Mouse (Mus musculus): ENCODE measurements at regions not wholly inside any gene's neighbourhood (a gene's known extent, or its start where the extent isn't known, plus 50 kb on each side); places are given as distances from the start of the nearest gene placed in this dataset.

- Histone ChIP-seq H3K4me2 (ENCODE audit: low read depth, low read length) (no peak overlapping the region), H3K4me1 (ENCODE audit: control insufficient read depth, insufficient read depth, low read length) (no peaks in the 10 kb centered on the region), H3K9me3 (ENCODE audit: control insufficient read depth, low read length) (no peaks in the 10 kb centered on the region), H3K4me3 (ENCODE audit: low read length) (no peak overlapping the region), H3K27me3 (replicated peaks; ENCODE audit: control insufficient read depth, insufficient read depth, low read length) (no peaks in the 10 kb centered on the region), H3K27ac (ENCODE audit: low read length) (no peak overlapping the region), H3K9ac (ENCODE audit: low read depth, low read length) (no peak overlapping the region), H3K36me3 (ENCODE audit: control insufficient read depth, insufficient read depth, low read length) (no peaks in the 10 kb centered on the region)
- ATAC-seq, result no peak
- 73% methylated on average over 4 of the region's 4 CpGs for WGBS
Observed at GRCm38 (mm10) chr13:84638401-84638934, 416.4 kb downstream of the Tmem161b start.

DNA sequence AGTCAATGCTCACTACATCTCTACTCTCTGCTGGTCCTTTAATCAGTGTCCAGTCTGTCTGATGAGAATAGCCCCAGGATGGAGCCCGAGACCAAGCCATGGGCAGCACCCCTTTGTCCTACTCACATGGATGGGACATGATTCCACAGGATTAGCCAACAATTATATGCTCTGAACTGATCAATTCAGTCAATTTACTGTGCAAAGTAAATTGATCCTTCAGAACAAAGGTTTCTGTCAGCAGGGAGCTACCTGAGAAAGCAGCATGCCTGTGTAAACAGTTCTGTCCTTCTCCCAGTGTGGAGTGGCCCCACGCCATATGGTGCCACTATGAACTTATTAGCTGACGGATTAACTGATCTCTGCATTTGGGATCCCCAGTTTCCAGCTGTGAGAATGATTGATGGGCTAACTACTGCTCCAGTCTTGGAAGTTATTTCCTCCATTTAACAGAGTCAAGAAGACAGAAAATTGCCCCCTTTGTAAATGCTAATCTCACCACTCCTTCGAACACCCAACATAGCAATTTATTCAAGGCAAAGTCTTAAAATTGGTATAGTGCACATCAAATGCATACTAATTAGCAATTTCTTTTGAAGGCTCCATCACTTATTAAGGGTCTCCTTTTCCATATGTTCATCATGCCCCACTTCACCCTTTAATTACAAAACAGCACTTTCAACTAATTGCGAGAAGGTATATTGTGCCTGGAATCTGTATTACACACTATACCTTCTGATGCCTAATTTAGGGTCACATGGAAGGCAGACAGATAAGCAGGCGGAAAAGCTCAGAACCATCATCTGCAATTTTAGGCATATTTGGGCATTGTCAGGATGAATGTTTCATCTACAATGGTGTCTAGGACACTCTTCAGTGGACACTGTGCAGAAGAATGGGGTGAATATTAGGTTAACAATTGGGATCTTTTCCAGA is 417.3 kb downstream of the Tmem161b start:
- no peak overlapping the region for H3K4me3 ChIP-seq (ENCODE audit: low read length)
- H3K4me1 ChIP-seq (ENCODE audit: control insufficient read depth, insufficient read depth, low read length), result no peaks in the 10 kb centered on the region
- H3K9me3 ChIP-seq (ENCODE audit: control insufficient read depth, low read length), result no peaks in the 10 kb centered on the region
- no peaks in the 10 kb centered on the region for H3K36me3 ChIP-seq (ENCODE audit: control insufficient read depth, insufficient read depth, low read length)
- H3K27me3 ChIP-seq (replicated peaks; ENCODE audit: control insufficient read depth, insufficient read depth, low read length), result no peaks in the 10 kb centered on the region
- ATAC-seq, result no peak
- WGBS, result 63% methylated on average over 6 of the region's 6 CpGs
- no peak overlapping the region for H3K4me2 ChIP-seq (ENCODE audit: low read depth, low read length)
- H3K27ac ChIP-seq (ENCODE audit: low read length), result no peak overlapping the region
- H3K9ac ChIP-seq (ENCODE audit: low read depth, low read length), result no peak overlapping the region

DNA sequence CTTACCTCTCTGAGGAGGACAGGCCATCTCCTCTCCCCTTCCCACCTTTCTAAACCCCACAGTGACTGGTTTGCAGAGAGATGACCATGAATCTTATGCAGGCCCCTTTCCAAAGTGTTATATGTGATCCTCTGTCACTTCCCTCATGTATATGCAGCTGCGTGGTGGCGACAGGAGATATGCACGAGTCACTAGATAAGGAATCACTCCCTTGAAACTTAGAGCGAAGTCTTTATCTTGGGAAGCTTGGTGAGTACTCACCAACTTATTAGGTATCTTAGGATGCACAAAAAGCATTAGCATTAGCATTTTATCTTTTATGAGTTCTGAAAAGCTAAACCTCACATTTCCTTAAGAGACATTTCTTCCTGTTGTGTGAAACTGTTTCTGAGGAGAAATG is 421.9 kb downstream of the Tmem161b start:
- Histone ChIP-seq H3K9me3 (ENCODE audit: control insufficient read depth, low read length) (no peaks in the 10 kb centered on the region), H3K4me3 (ENCODE audit: low read length) (no peak overlapping the region), H3K36me3 (ENCODE audit: control insufficient read depth, insufficient read depth, low read length) (no peaks in the 10 kb centered on the region), H3K27ac (ENCODE audit: low read length) (no peak overlapping the region), H3K4me2 (ENCODE audit: low read depth, low read length) (no peak overlapping the region), H3K4me1 (ENCODE audit: control insufficient read depth, insufficient read depth, low read length) (no peaks in the 10 kb centered on the region), H3K27me3 (replicated peaks; ENCODE audit: control insufficient read depth, insufficient read depth, low read length) (no peaks in the 10 kb centered on the region), H3K9ac (ENCODE audit: low read depth, low read length) (no peak overlapping the region)
- no peak for ATAC-seq
- 87% methylated on average over 4 of the region's 4 CpGs for WGBS

DNA sequence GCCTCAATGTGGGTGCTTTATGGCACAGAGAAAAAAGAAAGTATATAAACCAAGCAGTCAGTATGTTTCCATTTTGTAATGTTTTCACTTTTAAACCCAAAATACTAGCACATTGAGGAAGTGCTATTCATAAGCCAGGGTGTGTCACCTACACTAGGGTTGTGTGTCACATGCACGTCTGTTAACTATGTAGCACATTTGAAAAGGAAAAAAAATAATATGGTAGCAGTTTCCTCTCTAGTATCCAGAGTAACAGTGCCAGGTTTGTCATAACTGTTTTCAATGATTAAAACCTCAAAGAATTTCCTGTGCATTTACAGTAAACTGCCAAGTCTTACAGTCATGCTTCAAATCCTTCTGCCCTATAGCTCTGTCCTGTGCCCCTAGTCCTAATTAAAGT is 424.8 kb downstream of the Tmem161b start:
- Histone ChIP-seq H3K9ac (ENCODE audit: low read depth, low read length) (no peak overlapping the region), H3K36me3 (ENCODE audit: control insufficient read depth, insufficient read depth, low read length) (no peaks in the 10 kb centered on the region), H3K4me3 (ENCODE audit: low read length) (no peak overlapping the region), H3K9me3 (ENCODE audit: control insufficient read depth, low read length) (no peaks in the 10 kb centered on the region), H3K4me1 (ENCODE audit: control insufficient read depth, insufficient read depth, low read length) (no peaks in the 10 kb centered on the region), H3K27ac (ENCODE audit: low read length) (no peak overlapping the region), H3K27me3 (replicated peaks; ENCODE audit: control insufficient read depth, insufficient read depth, low read length) (no peaks in the 10 kb centered on the region), H3K4me2 (ENCODE audit: low read depth, low read length) (no peak overlapping the region)
- ATAC-seq, result no peak
- WGBS, result 64% methylated on average over 1 of the region's 1 CpGs

GRCm38 (mm10) chr13:84648056-84648455 is 426.0 kb downstream of the Tmem161b start:
- no peak overlapping the region for H3K4me3 ChIP-seq (ENCODE audit: low read length)
- 52% methylated on average over 1 of the region's 1 CpGs for WGBS
- ATAC-seq, result no peak

GRCm38 (mm10) chr13:84663967-84664366 is 441.9 kb downstream of the Tmem161b start:
- H3K4me2 ChIP-seq (ENCODE audit: low read depth, low read length), result no peak overlapping the region
- no peak overlapping the region for H3K27ac ChIP-seq (ENCODE audit: low read length)
- no peak for ATAC-seq
- no peak overlapping the region for H3K4me3 ChIP-seq (ENCODE audit: low read length)
- no peak overlapping the region for H3K9ac ChIP-seq (ENCODE audit: low read depth, low read length)
- no peaks in the 10 kb centered on the region for H3K27me3 ChIP-seq (replicated peaks; ENCODE audit: control insufficient read depth, insufficient read depth, low read length)
- H3K4me1 ChIP-seq (ENCODE audit: control insufficient read depth, insufficient read depth, low read length), result no peaks in the 10 kb centered on the region
- WGBS, result 90% methylated on average over 2 of the region's 2 CpGs
- no peaks in the 10 kb centered on the region for H3K9me3 ChIP-seq (ENCODE audit: control insufficient read depth, low read length)
- no peaks in the 10 kb centered on the region for H3K36me3 ChIP-seq (ENCODE audit: control insufficient read depth, insufficient read depth, low read length)

More at GRCm38 (mm10) chr13:84648056-84648455, 426.0 kb downstream of the Tmem161b start:
- H3K27ac ChIP-seq (ENCODE audit: low read length), result no peak overlapping the region
- H3K9ac ChIP-seq (ENCODE audit: low read depth, low read length), result no peak overlapping the region
- no peaks in the 10 kb centered on the region for H3K4me1 ChIP-seq (ENCODE audit: control insufficient read depth, insufficient read depth, low read length)
- H3K36me3 ChIP-seq (ENCODE audit: control insufficient read depth, insufficient read depth, low read length), result no peaks in the 10 kb centered on the region
- no peak overlapping the region for H3K4me2 ChIP-seq (ENCODE audit: low read depth, low read length)
- no peaks in the 10 kb centered on the region for H3K9me3 ChIP-seq (ENCODE audit: control insufficient read depth, low read length)
- H3K27me3 ChIP-seq (replicated peaks; ENCODE audit: control insufficient read depth, insufficient read depth, low read length), result no peaks in the 10 kb centered on the region

DNA sequence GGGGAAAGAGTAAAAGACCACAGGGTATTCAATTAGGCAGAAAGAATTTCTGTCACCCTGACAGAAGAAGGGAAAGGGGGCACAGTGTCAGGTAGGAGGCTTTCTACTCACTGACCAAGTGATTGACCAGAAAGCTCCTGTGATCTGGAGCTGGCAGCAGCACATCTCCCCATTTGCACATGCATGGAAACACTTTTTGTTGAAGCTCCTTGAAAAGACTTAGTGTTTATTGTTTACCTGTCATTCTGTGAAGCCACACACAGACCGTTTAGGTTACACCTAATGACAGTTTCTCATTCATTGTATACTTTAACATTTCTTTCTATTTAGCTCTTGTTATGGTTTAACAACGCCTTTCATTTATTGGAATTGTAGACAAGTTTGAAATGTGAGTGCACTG is 458.9 kb downstream of the Tmem161b start:
- no peak overlapping the region for H3K4me2 ChIP-seq (ENCODE audit: low read depth, low read length)
- no peak for ATAC-seq
- no peaks in the 10 kb centered on the region for H3K4me1 ChIP-seq (ENCODE audit: control insufficient read depth, insufficient read depth, low read length)
- no peak overlapping the region for H3K4me3 ChIP-seq (ENCODE audit: low read length)
- no peaks in the 10 kb centered on the region for H3K9me3 ChIP-seq (ENCODE audit: control insufficient read depth, low read length)
- H3K27me3 ChIP-seq (replicated peaks; ENCODE audit: control insufficient read depth, insufficient read depth, low read length), result no peaks in the 10 kb centered on the region
- H3K27ac ChIP-seq (ENCODE audit: low read length), result no peak overlapping the region
- no peak overlapping the region for H3K9ac ChIP-seq (ENCODE audit: low read depth, low read length)
- WGBS, result 39% methylated on average over 2 of the region's 2 CpGs
- no peaks in the 10 kb centered on the region for H3K36me3 ChIP-seq (ENCODE audit: control insufficient read depth, insufficient read depth, low read length)

DNA sequence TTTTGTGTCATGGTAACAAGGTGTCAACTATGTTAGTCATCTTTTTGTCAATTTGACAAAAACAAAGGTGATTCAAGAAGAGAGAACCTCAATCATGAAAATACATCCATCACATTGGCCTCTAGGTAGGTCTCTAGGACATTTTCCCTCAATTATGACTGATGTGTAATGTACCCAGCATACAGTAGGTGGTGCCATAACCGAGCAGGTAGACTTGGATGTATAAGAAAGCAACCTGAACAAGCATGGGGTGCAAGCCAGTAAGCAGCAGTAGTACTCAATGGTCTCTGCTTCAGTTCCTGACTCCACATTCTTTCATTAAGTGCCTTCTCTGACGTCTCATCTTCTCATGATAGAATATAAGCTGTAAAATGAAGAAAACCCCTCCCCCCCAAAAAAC is 463.8 kb downstream of the Tmem161b start:
- WGBS, result 63% methylated on average over 2 of the region's 2 CpGs

GRCm38 (mm10) chr13:84693462-84693861 is 471.4 kb downstream of the Tmem161b start:
- no peak for ATAC-seq
- no peaks in the 10 kb centered on the region for H3K36me3 ChIP-seq (ENCODE audit: control insufficient read depth, insufficient read depth, low read length)

More for the DNA sequence above, 463.8 kb downstream of the Tmem161b start:
- Histone ChIP-seq H3K9me3 (ENCODE audit: control insufficient read depth, low read length) (no peaks in the 10 kb centered on the region), H3K4me1 (ENCODE audit: control insufficient read depth, insufficient read depth, low read length) (no peaks in the 10 kb centered on the region), H3K9ac (ENCODE audit: low read depth, low read length) (no peak overlapping the region), H3K27ac (ENCODE audit: low read length) (no peak overlapping the region), H3K4me2 (ENCODE audit: low read depth, low read length) (no peak overlapping the region), H3K36me3 (ENCODE audit: control insufficient read depth, insufficient read depth, low read length) (no peaks in the 10 kb centered on the region), H3K4me3 (ENCODE audit: low read length) (no peak overlapping the region), H3K27me3 (replicated peaks; ENCODE audit: control insufficient read depth, insufficient read depth, low read length) (no peaks in the 10 kb centered on the region)
- ATAC-seq, result no peak

More at GRCm38 (mm10) chr13:84693462-84693861, 471.4 kb downstream of the Tmem161b start:
- H3K27ac ChIP-seq (ENCODE audit: low read length), result no peak overlapping the region
- no peaks in the 10 kb centered on the region for H3K9me3 ChIP-seq (ENCODE audit: control insufficient read depth, low read length)
- H3K4me1 ChIP-seq (ENCODE audit: control insufficient read depth, insufficient read depth, low read length), result no peaks in the 10 kb centered on the region
- H3K9ac ChIP-seq (ENCODE audit: low read depth, low read length), result no peak overlapping the region
- H3K27me3 ChIP-seq (replicated peaks; ENCODE audit: control insufficient read depth, insufficient read depth, low read length), result no peaks in the 10 kb centered on the region
- WGBS, result 80% methylated on average over 2 of the region's 2 CpGs
- no peak overlapping the region for H3K4me2 ChIP-seq (ENCODE audit: low read depth, low read length)
- no peak overlapping the region for H3K4me3 ChIP-seq (ENCODE audit: low read length)

Measured in intestine, embryonic 16.5 days (tissue).